Mouse (Mus musculus) embryonic facial prominence, embryonic 14.5 days (tissue): Measurements from ENCODE around the gene Fbxo31. TPM values are rescaled to one million over a fixed set of nuclear protein-coding genes. Genes with fewer than 3 reads are reported as not detected.

ENCODE experiments used
- ATAC-seq: fragments of 200-750 bp; cut with Nextera tagmentation; 2 replicates; pipeline ENCODE4 v1.8.0; 2017; ENCODE audit warnings: low read depth, moderate number of reproducible peaks, moderate TSS enrichment
- DNase-seq: peaks from one replicate; pipeline ENCODE4 v3.0.0-alpha.2; 2015; ENCODE audit warnings: low spot score
- H3K27ac ChIP-seq: fragments of 300-500 bp; sonication (generic); replicated peaks from 2 replicates; pipeline ENCODE4 v1.5.1; 2014; ENCODE audit warnings: low read depth, mild to moderate bottlenecking, low read length, moderate library complexity
- H3K27me3 ChIP-seq: fragments of 300-500 bp; sonication (generic); replicated peaks from 2 replicates; pipeline ENCODE4 v1.6.1; 2014; ENCODE audit warnings: low read length; ENCODE audit not compliant: control insufficient read depth, insufficient read depth
- H3K36me3 ChIP-seq: fragments of 300-500 bp; sonication (generic); 2 replicates; pipeline ENCODE4 v1.6.1; 2014; ENCODE audit warnings: low read length, mixed read lengths; ENCODE audit not compliant: control insufficient read depth, insufficient read depth
- H3K4me1 ChIP-seq: fragments of 300-500 bp; sonication (generic); 2 replicates; pipeline ENCODE4 v1.6.1; 2014; ENCODE audit warnings: antibody characterized with exemption, low read length; ENCODE audit not compliant: control insufficient read depth, insufficient read depth
- H3K4me2 ChIP-seq: fragments of 300-500 bp; sonication (generic); 2 replicates; pipeline ENCODE4 v1.6.1; 2014; ENCODE audit warnings: low read depth, mild to moderate bottlenecking, low read length, moderate library complexity, mixed read lengths
- H3K4me3 ChIP-seq: fragments of 300-500 bp; sonication (generic); 2 replicates; pipeline ENCODE4 v1.5.1; 2014; ENCODE audit warnings: low read depth, mild to moderate bottlenecking, low read length
- H3K9ac ChIP-seq: fragments of 300-500 bp; sonication (generic); 2 replicates; pipeline ENCODE4 v1.6.1; 2014; ENCODE audit warnings: low read depth, mild to moderate bottlenecking, low read length, moderate library complexity, mixed read lengths
- H3K9me3 ChIP-seq: fragments of 300-500 bp; sonication (generic); 2 replicates; pipeline ENCODE4 v1.6.1; 2016; ENCODE audit warnings: low read length; ENCODE audit not compliant: control insufficient read depth
- WGBS: fragments of 180-500 bp; shearing (Covaris S2); extraction: QIAGEN DNeasy Blood & Tissue Kit; methylation state at CpG from one replicate; pipeline ENCODE4 v1.1.7; 2014; 5-methylcytosine and 5-hydroxymethylcytosine counted together
- polyA plus RNA-seq: library from polyadenylated mRNA; unstranded; fragments of >200 nt; fragmentation: Nextera tagmentation; extraction: Ambion mirVana; gene quantifications from 2 replicates; pipeline ENCODE4 v1.2.1, GENCODE M21; 2014

Gene Fbxo31
- polyA plus RNA-seq, result 15.3 and 20.1 TPM in 2 replicates

- Histone ChIP-seq H3K36me3 (no peaks in the 10 kb centered on the region), H3K4me3 (peak within 1 kb of the TSS; percentile 93), H3K4me2 (peak within 1 kb of the TSS; percentile 76), H3K9me3 (no peaks in the 10 kb centered on the region), H3K27me3 (no peaks in the 10 kb centered on the region), H3K4me1 (peaks cover 18% of the 10 kb centered on the region), H3K9ac (peak within 1 kb of the TSS; percentile 86), H3K27ac (0 out of 2 replicates have a peak within 1 kb of the TSS, but pooled peaks have one; percentile 28)
- DNase-seq, result peak; percentile 96
- WGBS, result 4% methylated on average over 22 of the region's 63 CpGs
- ATAC-seq, result peak; percentile 94
Measured at GRCm38 (mm10) chr8:121578676-121579451, at the start of gene Fbxo31. Gene Fbxo31, minus strand, starts transcription at chr8:121578806.

GRCm38 (mm10) chr8:121623043-121623442 is 44.4 kb upstream of the Fbxo31 start:
- Histone ChIP-seq H3K4me1 (peaks cover 4% of the 10 kb centered on the region; the same call in 1 of the 2 replicates), H3K9ac (no peak overlapping the region), H3K4me3 (no peak overlapping the region), H3K27me3 (no peaks in the 10 kb centered on the region), H3K36me3 (peaks cover 21% of the 10 kb centered on the region), H3K9me3 (no peaks in the 10 kb centered on the region), H3K27ac (no peak overlapping the region), H3K4me2 (no peak overlapping the region)
- ATAC-seq, result no peak
- 77% methylated on average over 8 of the region's 8 CpGs for WGBS
- no peak for DNase-seq

- no peaks in the 10 kb centered on the region for H3K9me3 ChIP-seq
- H3K4me1 ChIP-seq, result peaks cover 4% of the 10 kb centered on the region; the same call in 1 of the 2 replicates
- H3K4me3 ChIP-seq, result no peak overlapping the region
- H3K9ac ChIP-seq, result no peak overlapping the region
- H3K36me3 ChIP-seq, result peaks cover 17% of the 10 kb centered on the region; the same call in 1 of the 2 replicates
- ATAC-seq (no peak), DNase-seq (no peak)
- 74% methylated on average over 1 of the region's 1 CpGs for WGBS
- H3K4me2 ChIP-seq, result no peak overlapping the region
- H3K27ac ChIP-seq, result no peak overlapping the region
- no peaks in the 10 kb centered on the region for H3K27me3 ChIP-seq
Measured at GRCm38 (mm10) chr8:121621879-121622278, 43.3 kb upstream of the Fbxo31 start.

GRCm38 (mm10) chr8:121620801-121621516 is 42.4 kb upstream of the Fbxo31 start:
- H3K27ac ChIP-seq, result no peak overlapping the region
- no peak overlapping the region for H3K9ac ChIP-seq
- no peaks in the 10 kb centered on the region for H3K9me3 ChIP-seq
- DNase-seq (peak; percentile 57), ATAC-seq (peak; percentile 10; the same call in 1 of the 2 replicates)
- H3K4me2 ChIP-seq, result no peak overlapping the region
- H3K4me3 ChIP-seq, result no peak overlapping the region
- peaks cover 13% of the 10 kb centered on the region; the same call in 1 of the 2 replicates for H3K36me3 ChIP-seq
- 77% methylated on average over 12 of the region's 12 CpGs for WGBS
- H3K4me1 ChIP-seq, result peaks cover 4% of the 10 kb centered on the region; the same call in 1 of the 2 replicates
- no peaks in the 10 kb centered on the region for H3K27me3 ChIP-seq

- no peak for ATAC-seq
- peaks cover 4% of the 10 kb centered on the region; the same call in 1 of the 2 replicates for H3K4me1 ChIP-seq
- no peaks in the 10 kb centered on the region for H3K27me3 ChIP-seq
- 61% methylated on average over 7 of the region's 7 CpGs for WGBS
- peaks cover 16% of the 10 kb centered on the region; the same call in 1 of the 2 replicates for H3K36me3 ChIP-seq
- H3K27ac ChIP-seq, result peak overlapping the region; percentile 39
- no peak overlapping the region for H3K4me3 ChIP-seq
- peak; percentile 40 for DNase-seq
- H3K9ac ChIP-seq, result no peak overlapping the region
- no peaks in the 10 kb centered on the region for H3K9me3 ChIP-seq
- no peak overlapping the region for H3K4me2 ChIP-seq
Measured at GRCm38 (mm10) chr8:121619401-121619995, 40.9 kb upstream of the Fbxo31 start.

GRCm38 (mm10) chr8:121613419-121613818 is 34.8 kb upstream of the Fbxo31 start:
- Histone ChIP-seq H3K36me3 (peaks cover 46% of the 10 kb centered on the region), H3K4me3 (no peak overlapping the region), H3K9me3 (no peaks in the 10 kb centered on the region), H3K27ac (no peak overlapping the region), H3K27me3 (no peaks in the 10 kb centered on the region), H3K9ac (no peak overlapping the region), H3K4me2 (no peak overlapping the region), H3K4me1 (no peaks in the 10 kb centered on the region)
- ATAC-seq (no peak), DNase-seq (no peak)

GRCm38 (mm10) chr8:121609916-121610315 is 31.3 kb upstream of the Fbxo31 start:
- Histone ChIP-seq H3K27ac (no peak overlapping the region), H3K36me3 (peaks cover 67% of the 10 kb centered on the region), H3K9me3 (no peaks in the 10 kb centered on the region), H3K4me1 (no peaks in the 10 kb centered on the region), H3K9ac (no peak overlapping the region), H3K4me2 (no peak overlapping the region), H3K4me3 (no peak overlapping the region), H3K27me3 (no peaks in the 10 kb centered on the region)
- ATAC-seq (no peak), DNase-seq (no peak)
- WGBS, result 88% methylated on average over 11 of the region's 11 CpGs

GRCm38 (mm10) chr8:121609251-121609650 is 30.6 kb upstream of the Fbxo31 start:
- Histone ChIP-seq H3K36me3 (peaks cover 74% of the 10 kb centered on the region), H3K27me3 (no peaks in the 10 kb centered on the region), H3K9ac (no peak overlapping the region), H3K4me3 (no peak overlapping the region), H3K4me2 (no peak overlapping the region), H3K4me1 (no peaks in the 10 kb centered on the region), H3K27ac (no peak overlapping the region), H3K9me3 (no peaks in the 10 kb centered on the region)
- ATAC-seq (no peak), DNase-seq (no peak)
- WGBS, result 82% methylated on average over 15 of the region's 15 CpGs
